Mouse (Mus musculus) lung, embryonic 14.5 days (tissue): ENCODE measurements at regions not wholly inside any gene's neighbourhood (a gene's known extent, or its start where the extent isn't known, plus 50 kb on each side); places are given as distances from the start of the nearest gene placed in this dataset.

ENCODE experiments used
- ATAC-seq: fragments of 200-750 bp; cut with Nextera tagmentation; 2 replicates; pipeline ENCODE4 v1.8.0; 2017; ENCODE audit warnings: mild to moderate bottlenecking, moderate TSS enrichment, moderate library complexity; ENCODE audit not compliant: insufficient read depth
- DNase-seq: peaks from one replicate; pipeline ENCODE4 v3.0.0-alpha.2; 2015
- H3K27ac ChIP-seq: fragments of 300-500 bp; sonication (generic); 2 replicates; pipeline ENCODE4 v1.5.1; 2014; ENCODE audit warnings: low read depth, mild to moderate bottlenecking, moderate library complexity
- H3K27me3 ChIP-seq: fragments of 300-500 bp; sonication (generic); 2 replicates; pipeline ENCODE4 v1.6.1; 2014; ENCODE audit warnings: low read length, control low read depth; ENCODE audit not compliant: insufficient read depth
- H3K36me3 ChIP-seq: fragments of 300-500 bp; sonication (generic); 2 replicates; pipeline ENCODE4 v1.6.1; 2014; ENCODE audit warnings: control low read depth; ENCODE audit not compliant: insufficient read depth
- H3K4me1 ChIP-seq: fragments of 300-500 bp; sonication (generic); 2 replicates; pipeline ENCODE4 v1.6.1; 2014; ENCODE audit warnings: antibody characterized with exemption, control low read depth; ENCODE audit not compliant: insufficient read depth
- H3K4me2 ChIP-seq: fragments of 300-500 bp; sonication (generic); 2 replicates; pipeline ENCODE4 v1.6.1; 2014; ENCODE audit warnings: mild to moderate bottlenecking
- H3K4me3 ChIP-seq: fragments of 300-500 bp; sonication (generic); 2 replicates; pipeline ENCODE4 v1.5.1; 2014; ENCODE audit warnings: low read depth, low read length
- H3K9ac ChIP-seq: fragments of 300-500 bp; sonication (generic); 2 replicates; pipeline ENCODE4 v1.6.1; 2014
- H3K9me3 ChIP-seq: fragments of 300-500 bp; sonication (generic); 2 replicates; pipeline ENCODE4 v1.6.1; 2016; ENCODE audit warnings: low read depth, low read length, control low read depth
- CTCF ChIP-seq: IDR thresholded peaks from 2 replicates; pipeline ENCODE4 v1.5.1; 2016; ENCODE audit warnings: antibody characterized with exemption, low read depth
- WGBS: fragments of 180-500 bp; shearing (Covaris S2); extraction: QIAGEN DNeasy Blood & Tissue Kit; methylation state at CpG from one replicate; pipeline ENCODE4 v1.1.7; 2014; 5-methylcytosine and 5-hydroxymethylcytosine counted together

GRCm38 (mm10) chr12:25613473-25613872 is 516.5 kb upstream of the Id2 start:
- no peaks in the 10 kb centered on the region for H3K36me3 ChIP-seq
- ATAC-seq (no peak), DNase-seq (no peak)
- H3K4me1 ChIP-seq = no peaks in the 10 kb centered on the region
- no peak for TF ChIP-seq CTCF
- H3K9me3 ChIP-seq = no peaks in the 10 kb centered on the region
- no peak overlapping the region for H3K4me3 ChIP-seq
- H3K4me2 ChIP-seq = no peak overlapping the region
- no peak overlapping the region for H3K9ac ChIP-seq
- no peaks in the 10 kb centered on the region for H3K27me3 ChIP-seq
- H3K27ac ChIP-seq = no peak overlapping the region

DNA sequence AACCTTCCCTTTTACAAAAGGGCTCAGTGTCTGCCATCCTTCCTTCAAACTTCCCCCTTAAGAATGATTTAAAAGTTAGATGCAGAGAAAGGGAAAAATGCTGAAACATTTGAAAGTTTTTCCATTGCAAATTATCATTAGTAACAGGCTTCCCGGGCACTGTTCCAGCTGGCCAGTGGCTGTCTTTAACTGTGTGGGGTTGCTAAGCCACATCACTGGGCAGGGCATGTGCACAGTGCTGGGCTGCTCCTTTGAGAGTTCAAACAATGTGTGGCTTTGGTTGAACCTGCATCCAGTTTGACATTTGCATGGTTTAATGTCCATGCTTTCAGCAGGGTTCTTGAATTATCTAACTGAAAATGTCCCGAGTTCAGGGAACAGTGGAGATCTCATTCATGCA is 512.1 kb upstream of the Id2 start:
- WGBS = 43% methylated on average over 2 of the region's 2 CpGs
- Histone ChIP-seq H3K9me3 (no peaks in the 10 kb centered on the region), H3K9ac (no peak overlapping the region), H3K4me2 (no peak overlapping the region), H3K4me3 (no peak overlapping the region), H3K27ac (no peak overlapping the region), H3K4me1 (no peaks in the 10 kb centered on the region), H3K36me3 (no peaks in the 10 kb centered on the region), H3K27me3 (no peaks in the 10 kb centered on the region)
- peak; percentile 85 for DNase-seq
- peak; percentile 78; the same call in 1 of the 2 replicates for ATAC-seq
- TF ChIP-seq CTCF = no peak

DNA sequence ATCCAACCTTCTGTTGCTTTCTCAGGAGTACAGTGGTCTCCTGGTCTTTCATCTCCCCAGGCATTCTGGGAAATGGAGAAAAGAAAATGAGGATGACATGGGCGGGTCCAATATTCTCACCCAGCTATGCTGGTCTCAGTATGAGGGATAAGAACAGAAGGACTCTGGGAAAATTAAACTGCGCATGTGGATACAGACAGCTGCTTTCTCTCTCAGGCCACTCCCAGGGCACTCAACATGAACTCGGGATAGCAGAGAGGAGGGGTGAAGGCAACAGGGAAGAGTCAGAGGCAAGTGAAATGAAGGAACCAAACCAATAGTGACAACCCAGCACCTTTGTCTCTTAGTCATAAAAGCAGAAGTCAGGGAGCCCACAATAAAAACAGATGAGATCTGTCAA is 508.5 kb upstream of the Id2 start:
- no peak for TF ChIP-seq CTCF
- no peak overlapping the region for H3K9ac ChIP-seq
- H3K36me3 ChIP-seq = no peaks in the 10 kb centered on the region
- H3K4me1 ChIP-seq = no peaks in the 10 kb centered on the region
- no peaks in the 10 kb centered on the region for H3K9me3 ChIP-seq
- DNase-seq (peak; percentile 26), ATAC-seq (no peak)
- H3K27me3 ChIP-seq = no peaks in the 10 kb centered on the region
- H3K4me2 ChIP-seq = no peak overlapping the region
- H3K27ac ChIP-seq = no peak overlapping the region
- 52% methylated on average over 3 of the region's 3 CpGs for WGBS
- H3K4me3 ChIP-seq = no peak overlapping the region

GRCm38 (mm10) chr12:25590262-25590661 is 493.3 kb upstream of the Id2 start:
- no peak overlapping the region for H3K27ac ChIP-seq
- H3K36me3 ChIP-seq = no peaks in the 10 kb centered on the region
- ATAC-seq (no peak), DNase-seq (no peak)
- no peaks in the 10 kb centered on the region for H3K4me1 ChIP-seq
- 92% methylated on average over 2 of the region's 2 CpGs for WGBS
- H3K4me2 ChIP-seq = no peak overlapping the region
- H3K9ac ChIP-seq = no peak overlapping the region
- H3K27me3 ChIP-seq = no peaks in the 10 kb centered on the region
- no peak for TF ChIP-seq CTCF
- no peak overlapping the region for H3K4me3 ChIP-seq
- peaks cover 2% of the 10 kb centered on the region; the same call in 1 of the 2 replicates for H3K9me3 ChIP-seq

DNA sequence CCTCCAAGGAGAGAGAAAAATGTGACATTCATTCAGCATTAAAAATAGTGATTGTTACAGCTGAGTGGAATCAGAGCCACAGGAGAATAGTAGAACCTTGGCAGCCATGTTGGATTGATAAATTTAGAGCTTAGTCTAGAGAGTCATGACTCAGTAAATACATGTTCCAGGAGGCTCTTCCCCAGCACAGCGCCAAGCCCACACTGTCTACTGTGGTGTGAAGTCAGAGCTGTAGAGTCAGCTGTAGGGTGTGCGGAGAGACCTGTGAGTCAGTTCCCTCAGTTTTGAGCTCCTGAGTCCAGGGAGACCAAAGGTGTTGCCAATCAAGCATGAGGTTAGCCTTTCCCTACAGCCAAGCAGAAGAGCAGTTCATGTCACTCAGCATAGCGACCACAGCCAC is 488.8 kb upstream of the Id2 start:
- no peak overlapping the region for H3K27ac ChIP-seq

DNA sequence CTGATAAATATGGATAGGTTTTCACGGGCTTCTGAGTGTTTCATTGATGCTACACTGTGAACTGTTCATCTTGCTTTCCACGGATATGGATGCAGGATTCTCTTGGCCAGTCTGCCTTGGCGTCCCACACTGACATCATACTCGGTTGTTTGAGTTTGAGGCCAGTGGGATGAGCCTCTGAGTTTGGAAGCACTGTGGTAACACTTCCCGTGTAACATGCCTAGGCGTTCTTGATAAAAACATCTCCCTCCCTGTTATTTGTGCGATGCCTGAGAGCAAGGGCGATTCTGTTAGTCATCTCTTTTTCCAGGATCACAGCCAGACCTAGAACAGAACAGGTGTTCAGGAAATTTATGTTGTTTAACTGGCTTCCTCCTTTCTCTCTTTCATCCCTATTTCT is 482.5 kb upstream of the Id2 start:
- no peak for ATAC-seq
- WGBS = 81% methylated on average over 8 of the region's 8 CpGs

More for the DNA sequence above, 488.8 kb upstream of the Id2 start:
- 92% methylated on average over 3 of the region's 3 CpGs for WGBS
- no peak for TF ChIP-seq CTCF
- H3K4me3 ChIP-seq = no peak overlapping the region
- H3K9ac ChIP-seq = no peak overlapping the region
- H3K4me1 ChIP-seq = no peaks in the 10 kb centered on the region
- DNase-seq (no peak), ATAC-seq (no peak)
- H3K9me3 ChIP-seq = peaks cover 2% of the 10 kb centered on the region; the same call in 1 of the 2 replicates
- no peaks in the 10 kb centered on the region for H3K27me3 ChIP-seq
- H3K4me2 ChIP-seq = no peak overlapping the region
- no peaks in the 10 kb centered on the region for H3K36me3 ChIP-seq

GRCm38 (mm10) chr12:25565131-25565530 is 468.2 kb upstream of the Id2 start:
- H3K4me3 ChIP-seq = no peak overlapping the region
- 84% methylated on average over 2 of the region's 2 CpGs for WGBS
- no peak overlapping the region for H3K4me2 ChIP-seq
- no peak overlapping the region for H3K27ac ChIP-seq
- ATAC-seq (no peak), DNase-seq (no peak)
- H3K4me1 ChIP-seq = no peaks in the 10 kb centered on the region
- no peak overlapping the region for H3K9ac ChIP-seq
- H3K27me3 ChIP-seq = no peaks in the 10 kb centered on the region
- H3K9me3 ChIP-seq = no peaks in the 10 kb centered on the region
- H3K36me3 ChIP-seq = no peaks in the 10 kb centered on the region
- TF ChIP-seq CTCF = no peak

More for the DNA sequence above, 482.5 kb upstream of the Id2 start:
- Histone ChIP-seq H3K4me3 (no peak overlapping the region), H3K4me1 (no peaks in the 10 kb centered on the region), H3K27ac (no peak overlapping the region), H3K9ac (no peak overlapping the region), H3K9me3 (no peaks in the 10 kb centered on the region), H3K4me2 (no peak overlapping the region), H3K27me3 (no peaks in the 10 kb centered on the region), H3K36me3 (no peaks in the 10 kb centered on the region)
- no peak for TF ChIP-seq CTCF
- no peak for DNase-seq

DNA sequence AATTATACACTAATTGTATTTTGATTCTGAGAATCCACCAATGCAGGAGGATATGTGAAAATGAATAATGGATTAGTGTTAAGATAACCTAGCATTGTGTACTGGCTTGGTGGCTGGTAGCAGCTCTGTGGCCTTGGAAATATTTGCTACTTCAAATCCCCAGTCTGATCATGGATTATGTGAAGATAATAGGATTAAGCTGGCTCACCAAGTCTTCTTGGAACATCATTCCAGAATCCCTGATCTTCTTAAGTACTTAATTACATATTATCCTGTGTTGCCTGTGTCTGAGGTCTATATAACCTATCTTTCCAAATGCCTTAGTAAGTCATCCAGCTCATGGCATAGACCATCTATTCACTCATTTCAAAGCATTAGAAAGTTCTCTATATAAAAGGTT is 462.7 kb upstream of the Id2 start:
- Histone ChIP-seq H3K4me2 (no peak overlapping the region), H3K36me3 (no peaks in the 10 kb centered on the region), H3K4me1 (no peaks in the 10 kb centered on the region), H3K4me3 (no peak overlapping the region), H3K9me3 (no peaks in the 10 kb centered on the region), H3K9ac (no peak overlapping the region), H3K27me3 (no peaks in the 10 kb centered on the region), H3K27ac (no peak overlapping the region)
- no peak for TF ChIP-seq CTCF
- DNase-seq (no peak), ATAC-seq (no peak)
